Mouse (Mus musculus) midbrain, embryonic 15.5 days (tissue): Measurements from ENCODE around the gene Nsun2. TPM values are rescaled to one million over a fixed set of nuclear protein-coding genes. Genes with fewer than 3 reads are reported as not detected.
"Not testable (repeated sequence)": the region's sequence is repeated elsewhere in the genome, so short reads cannot be mapped to it uniquely, and the experiment has no call there.

Experiments used
- ATAC-seq: fragments of 200-750 bp; cut with Nextera tagmentation; replicated peaks from 2 replicates; pipeline ENCODE4 v1.8.0; 2017; ENCODE audit warnings: moderate TSS enrichment
- H3K27ac ChIP-seq: fragments of 300-500 bp; sonication (generic); 2 replicates; pipeline ENCODE4 v1.5.1; 2015; ENCODE audit warnings: mild to moderate bottlenecking, inconsistent platforms
- H3K27me3 ChIP-seq: fragments of 300-500 bp; sonication (generic); replicated peaks from 2 replicates; pipeline ENCODE4 v1.6.1; 2015; ENCODE audit warnings: inconsistent platforms
- H3K36me3 ChIP-seq: fragments of 300-500 bp; sonication (generic); replicated peaks from 2 replicates; pipeline ENCODE4 v1.6.1; 2015; ENCODE audit warnings: inconsistent platforms
- H3K4me1 ChIP-seq: fragments of 300-500 bp; sonication (generic); 2 replicates; pipeline ENCODE4 v1.6.1; 2015; ENCODE audit warnings: inconsistent platforms
- H3K4me2 ChIP-seq: fragments of 300-500 bp; sonication (generic); 2 replicates; pipeline ENCODE4 v1.6.1; 2015; ENCODE audit warnings: inconsistent platforms, mild to moderate bottlenecking, moderate library complexity
- H3K4me3 ChIP-seq: fragments of 300-500 bp; sonication (generic); 2 replicates; pipeline ENCODE4 v1.5.1; 2015; ENCODE audit warnings: mild to moderate bottlenecking, inconsistent platforms
- H3K9ac ChIP-seq: fragments of 300-500 bp; sonication (generic); 2 replicates; pipeline ENCODE4 v1.6.1; 2015; ENCODE audit warnings: mild to moderate bottlenecking, inconsistent platforms
- H3K9me3 ChIP-seq: fragments of 300-500 bp; sonication (generic); 2 replicates; pipeline ENCODE4 v1.6.1; 2016; ENCODE audit warnings: inconsistent platforms
- WGBS: fragments of 180-500 bp; shearing (Covaris S2); methylation state at CpG from one replicate; pipeline ENCODE4 v1.1.7; 2015; ENCODE audit warnings: mixed read lengths; 5-methylcytosine and 5-hydroxymethylcytosine counted together
- polyA plus RNA-seq: library from polyadenylated mRNA; unstranded; fragments of >200 nt; fragmentation: Nextera tagmentation; extraction: Ambion mirVana; gene quantifications from 2 replicates; pipeline ENCODE4 v1.2.1, GENCODE M21; 2015

The Nsun2 gene
- polyA plus RNA-seq, 1 experiment from 2014 or later: 72.0 TPM

DNA sequence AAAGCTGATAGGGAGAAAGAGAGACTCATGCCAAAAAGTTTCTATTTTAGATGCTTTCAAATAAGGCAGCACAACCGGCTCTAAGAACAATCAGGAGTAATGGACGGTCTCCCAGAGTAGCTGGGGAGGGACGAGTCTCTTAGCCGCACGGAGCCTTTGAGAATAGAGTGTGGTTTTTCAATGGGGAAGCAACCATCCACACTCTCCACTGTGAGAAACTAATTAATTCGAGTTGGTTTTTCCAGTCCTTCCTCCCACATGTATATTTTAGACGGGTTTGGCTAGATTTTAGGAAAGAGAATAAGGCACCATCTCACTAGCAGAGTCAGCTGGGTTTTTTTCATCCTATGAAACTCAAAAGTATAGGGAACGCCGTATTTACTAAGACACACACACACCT, 28.5 kb downstream of the Nsun2 start:
- no peak overlapping the region for H3K27ac ChIP-seq
- no peak for ATAC-seq
- no peaks in the 10 kb centered on the region for H3K36me3 ChIP-seq
- no peak overlapping the region for H3K4me2 ChIP-seq
- WGBS: 79% methylated on average over 9 of the region's 9 CpGs
- no peak overlapping the region for H3K4me3 ChIP-seq
- H3K9ac ChIP-seq: no peak overlapping the region
- no peaks in the 10 kb centered on the region for H3K9me3 ChIP-seq
- H3K27me3 ChIP-seq: no peaks in the 10 kb centered on the region
- peaks cover 10% of the 10 kb centered on the region for H3K4me1 ChIP-seq

DNA sequence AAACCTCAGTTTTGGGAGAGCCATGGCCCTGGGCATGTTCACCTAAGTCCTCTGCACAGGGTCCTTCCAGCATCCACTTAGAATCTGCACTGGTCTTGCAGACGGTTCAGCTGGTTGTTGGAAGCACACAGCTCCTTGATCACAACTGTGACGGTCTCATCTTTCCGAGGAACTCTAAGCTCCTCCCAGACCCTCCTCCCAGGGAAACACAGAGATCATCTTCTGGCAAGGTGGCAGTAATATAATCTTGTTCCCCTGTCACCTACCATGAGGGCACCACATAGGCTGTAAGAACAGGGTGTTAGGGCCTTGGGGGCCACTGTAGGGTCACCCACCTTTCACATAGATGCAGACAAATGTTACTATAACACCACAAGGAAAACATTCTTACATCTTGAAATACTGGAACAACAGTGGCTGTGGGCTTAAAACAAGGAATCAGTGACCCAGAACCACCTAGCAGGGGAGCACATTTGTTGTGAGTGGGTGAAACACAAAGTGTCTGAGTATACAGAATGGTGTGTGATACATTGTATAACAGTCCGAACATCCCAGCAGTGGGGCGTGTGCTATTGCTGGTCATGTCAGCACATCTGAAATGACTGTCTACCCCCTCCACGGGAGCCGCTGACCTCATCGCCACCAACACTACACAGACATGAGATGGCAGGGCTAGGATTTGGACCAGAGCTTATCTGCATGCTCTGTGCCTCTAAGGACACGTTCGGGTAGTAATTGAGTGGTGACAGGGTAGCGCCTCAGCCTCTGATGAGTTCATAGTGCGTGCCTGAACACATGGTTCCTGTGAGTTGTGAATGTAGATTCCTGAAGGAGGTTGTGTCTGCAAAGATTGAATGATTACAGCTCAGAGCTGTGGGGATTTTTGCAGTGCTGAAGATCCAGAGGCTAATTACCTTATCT, 29.4 kb downstream of the Nsun2 start:
- H3K4me1 ChIP-seq: peaks cover 10% of the 10 kb centered on the region
- no peak overlapping the region for H3K9ac ChIP-seq
- no peaks in the 10 kb centered on the region for H3K36me3 ChIP-seq
- 67% methylated on average over 12 of the region's 12 CpGs for WGBS
- no peak overlapping the region for H3K27ac ChIP-seq
- no peaks in the 10 kb centered on the region for H3K27me3 ChIP-seq
- H3K4me2 ChIP-seq: no peak overlapping the region
- ATAC-seq: no peak
- no peaks in the 10 kb centered on the region for H3K9me3 ChIP-seq
- H3K4me3 ChIP-seq: no peak overlapping the region

DNA sequence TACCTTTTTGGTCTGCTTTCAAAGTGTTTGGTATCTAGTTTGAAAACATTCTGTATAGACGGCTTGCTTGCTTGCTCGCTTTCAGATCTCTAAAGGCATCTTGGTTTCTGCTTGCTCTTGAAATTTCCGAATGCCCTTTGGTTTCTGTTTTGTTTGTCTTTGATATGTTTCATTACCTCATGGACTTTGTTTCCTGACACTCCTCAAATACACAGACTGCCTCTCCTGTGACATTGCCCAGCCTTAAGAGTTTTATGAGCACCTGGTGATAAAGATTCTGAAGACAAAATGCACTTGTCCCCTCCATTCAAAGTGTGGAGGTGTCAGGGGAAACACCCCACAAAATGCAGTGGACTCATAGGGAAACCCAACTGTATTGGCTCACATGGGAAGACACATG, 30.4 kb downstream of the Nsun2 start:
- Histone ChIP-seq H3K9ac (no peak overlapping the region), H3K9me3 (no peaks in the 10 kb centered on the region), H3K36me3 (no peaks in the 10 kb centered on the region), H3K27ac (no peak overlapping the region), H3K4me2 (no peak overlapping the region), H3K4me1 (peaks cover 10% of the 10 kb centered on the region), H3K27me3 (no peaks in the 10 kb centered on the region), H3K4me3 (no peak overlapping the region)
- ATAC-seq: no peak
- 83% methylated on average over 3 of the region's 3 CpGs for WGBS

DNA sequence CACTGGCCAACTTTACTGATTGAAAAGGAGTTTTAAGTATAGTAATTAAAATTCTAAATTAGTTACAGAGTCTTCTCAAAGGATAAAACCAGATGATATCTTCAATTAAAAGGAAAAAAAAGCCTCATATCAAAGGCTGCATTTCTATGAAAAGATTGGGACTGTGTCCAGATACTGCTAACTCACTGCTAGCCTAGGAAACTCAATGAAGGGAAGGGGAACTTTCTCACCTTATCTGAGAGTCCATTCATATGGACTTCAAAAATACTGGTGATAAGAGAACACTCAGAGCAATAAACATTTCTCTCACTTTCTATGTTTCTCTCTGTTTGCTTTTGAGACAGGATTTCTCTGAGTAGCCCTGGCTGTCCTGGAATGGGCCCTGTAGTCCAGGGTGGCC, 31.0 kb downstream of the Nsun2 start:
- H3K4me1 ChIP-seq: peaks cover 4% of the 10 kb centered on the region
- H3K27ac ChIP-seq: no peak overlapping the region
- H3K36me3 ChIP-seq: no peaks in the 10 kb centered on the region
- H3K4me3 ChIP-seq: no peak overlapping the region
- H3K4me2 ChIP-seq: no peak overlapping the region
- no peak for ATAC-seq
- H3K9me3 ChIP-seq: no peaks in the 10 kb centered on the region
- H3K27me3 ChIP-seq: no peaks in the 10 kb centered on the region
- H3K9ac ChIP-seq: no peak overlapping the region

DNA sequence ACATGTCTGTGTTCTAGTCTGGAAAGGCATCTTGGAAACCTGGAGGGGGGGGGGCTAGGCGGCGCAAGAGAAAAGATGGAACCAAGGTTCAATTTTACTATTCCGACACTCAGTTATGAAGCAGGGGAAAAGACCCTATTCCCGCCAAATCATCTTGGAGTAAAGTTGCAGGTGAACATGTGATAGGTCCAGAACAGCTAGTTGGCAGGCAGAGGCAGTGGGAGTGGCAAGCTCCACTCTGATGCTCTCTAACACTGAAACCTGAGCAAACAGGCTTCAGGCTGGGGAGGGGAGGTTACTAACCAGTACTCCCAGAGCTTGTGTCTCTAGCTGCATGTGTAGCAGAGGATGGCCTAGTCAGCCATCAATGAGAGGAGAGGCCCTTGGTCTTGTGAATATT, 31.9 kb downstream of the Nsun2 start:
- 85% methylated on average over 4 of the region's 4 CpGs for WGBS
- not testable (repeated sequence) for H3K9ac ChIP-seq, H3K4me3 ChIP-seq, ATAC-seq, H3K36me3 ChIP-seq, H3K9me3 ChIP-seq, H3K27me3 ChIP-seq, H3K27ac ChIP-seq, H3K4me2 ChIP-seq, H3K4me1 ChIP-seq

DNA sequence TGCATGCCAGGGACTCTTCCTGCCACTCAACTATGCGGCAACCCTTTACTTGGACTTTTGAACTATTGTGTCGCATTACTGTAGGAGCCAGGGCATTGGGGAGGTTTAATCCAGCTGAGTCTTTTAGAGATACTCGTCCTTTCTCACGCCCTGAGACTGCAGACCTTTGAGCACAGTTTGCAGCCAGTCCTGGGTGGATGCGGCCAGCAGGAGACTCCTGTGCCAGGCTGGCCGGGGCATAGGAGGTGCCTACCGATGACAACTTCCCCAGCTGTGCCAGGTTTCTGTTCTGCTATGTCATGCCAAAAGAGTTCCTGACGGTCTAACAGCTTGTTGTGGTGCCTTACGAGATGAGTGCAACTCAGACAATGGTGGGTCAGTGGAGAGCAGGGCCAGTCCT, 35.7 kb downstream of the Nsun2 start:
- H3K27me3 ChIP-seq: no peaks in the 10 kb centered on the region
- no peaks in the 10 kb centered on the region for H3K4me1 ChIP-seq
- H3K9ac ChIP-seq: no peak overlapping the region
- H3K27ac ChIP-seq: no peak overlapping the region
- no peak overlapping the region for H3K4me2 ChIP-seq
- H3K4me3 ChIP-seq: no peak overlapping the region
- WGBS: 86% methylated on average over 9 of the region's 9 CpGs
- H3K9me3 ChIP-seq: no peaks in the 10 kb centered on the region
- ATAC-seq: no peak
- H3K36me3 ChIP-seq: no peaks in the 10 kb centered on the region

DNA sequence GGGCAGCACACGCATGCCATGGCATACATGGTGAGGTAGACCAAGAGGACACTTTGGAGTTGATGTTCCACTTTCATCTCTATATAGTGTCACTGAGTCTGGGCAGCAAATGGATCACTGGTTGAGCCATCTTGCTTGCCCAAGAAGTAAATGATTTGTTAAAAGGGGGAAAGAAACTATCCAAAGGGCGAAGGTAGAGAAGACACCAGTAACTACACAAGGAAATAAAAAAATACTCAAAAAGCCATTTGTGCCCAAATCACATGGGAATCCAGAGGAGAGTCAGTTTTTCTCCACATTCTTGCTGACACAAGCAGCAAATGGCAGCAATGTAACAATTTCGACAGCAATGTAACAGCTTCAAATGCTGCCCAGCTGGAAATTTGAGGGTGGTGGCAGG, 39.0 kb downstream of the Nsun2 start:
- H3K4me2 ChIP-seq: no peak overlapping the region
- H3K27me3 ChIP-seq: no peaks in the 10 kb centered on the region
- H3K27ac ChIP-seq: no peak overlapping the region
- no peaks in the 10 kb centered on the region for H3K36me3 ChIP-seq
- no peaks in the 10 kb centered on the region for H3K9me3 ChIP-seq
- 96% methylated on average over 3 of the region's 3 CpGs for WGBS
- ATAC-seq: no peak
- H3K4me3 ChIP-seq: no peak overlapping the region
- no peaks in the 10 kb centered on the region for H3K4me1 ChIP-seq
- no peak overlapping the region for H3K9ac ChIP-seq

DNA sequence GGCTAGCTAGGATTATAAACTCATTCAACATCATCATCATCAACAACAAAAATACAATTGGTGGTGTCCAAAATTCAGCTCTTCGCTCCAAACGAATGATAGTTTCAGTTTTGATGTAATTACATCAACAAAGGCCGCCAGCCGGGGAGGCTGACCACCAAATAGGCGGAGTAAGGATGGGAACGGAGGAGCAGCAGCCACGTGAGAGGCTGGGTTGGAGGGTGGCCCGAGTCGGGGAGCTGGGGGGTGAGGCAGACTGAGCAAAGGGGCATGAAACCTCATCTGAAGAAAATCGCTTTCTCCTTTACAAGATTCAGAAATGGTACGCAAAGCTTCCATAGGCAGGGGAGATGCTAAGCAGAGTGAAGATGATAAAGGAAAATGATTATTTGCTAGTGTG, 43.1 kb downstream of the Nsun2 start:
- H3K36me3 ChIP-seq: no peaks in the 10 kb centered on the region
- H3K4me2 ChIP-seq: no peak overlapping the region
- WGBS: 70% methylated on average over 11 of the region's 11 CpGs
- no peak overlapping the region for H3K27ac ChIP-seq
- no peak overlapping the region for H3K4me3 ChIP-seq
- H3K27me3 ChIP-seq: no peaks in the 10 kb centered on the region
- H3K4me1 ChIP-seq: no peaks in the 10 kb centered on the region
- ATAC-seq: no peak
- no peaks in the 10 kb centered on the region for H3K9me3 ChIP-seq
- H3K9ac ChIP-seq: no peak overlapping the region

DNA sequence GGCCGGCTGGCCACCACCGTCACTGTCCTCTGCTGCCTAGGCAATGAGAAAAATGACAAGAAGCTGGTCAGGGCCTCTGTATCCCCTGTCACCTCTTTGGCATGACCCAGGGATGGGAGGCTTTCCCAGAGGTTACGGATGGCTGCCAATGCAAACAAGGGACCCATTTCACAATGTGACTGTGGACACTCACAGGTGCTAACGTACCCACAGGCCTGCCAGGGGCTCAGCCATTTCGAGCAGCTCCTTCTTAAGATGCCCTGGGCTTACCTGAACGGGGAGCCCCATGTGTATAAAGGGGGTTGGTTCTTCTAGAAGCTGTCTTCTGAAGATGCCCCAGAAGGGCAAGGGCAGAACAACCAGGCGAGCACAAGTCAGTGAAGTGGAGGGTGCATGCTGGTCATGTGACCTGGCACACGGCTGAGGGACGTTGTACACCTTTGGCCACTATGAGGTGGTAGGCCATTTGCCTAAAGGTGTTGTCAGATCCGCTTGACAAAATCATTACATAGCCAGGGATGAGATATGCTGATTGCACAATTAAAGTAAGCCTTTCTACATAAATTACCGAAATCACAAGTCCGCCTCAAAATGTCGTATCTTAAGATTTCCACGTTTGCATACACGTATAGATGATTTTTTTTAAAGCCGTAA, 43.8 kb downstream of the Nsun2 start:
- no peaks in the 10 kb centered on the region for H3K36me3 ChIP-seq
- H3K4me1 ChIP-seq: no peaks in the 10 kb centered on the region
- H3K27ac ChIP-seq: no peak overlapping the region
- H3K9me3 ChIP-seq: no peaks in the 10 kb centered on the region
- H3K4me2 ChIP-seq: no peak overlapping the region
- 94% methylated on average over 16 of the region's 16 CpGs for WGBS
- ATAC-seq: no peak
- no peak overlapping the region for H3K4me3 ChIP-seq
- no peak overlapping the region for H3K9ac ChIP-seq
- H3K27me3 ChIP-seq: no peaks in the 10 kb centered on the region

DNA sequence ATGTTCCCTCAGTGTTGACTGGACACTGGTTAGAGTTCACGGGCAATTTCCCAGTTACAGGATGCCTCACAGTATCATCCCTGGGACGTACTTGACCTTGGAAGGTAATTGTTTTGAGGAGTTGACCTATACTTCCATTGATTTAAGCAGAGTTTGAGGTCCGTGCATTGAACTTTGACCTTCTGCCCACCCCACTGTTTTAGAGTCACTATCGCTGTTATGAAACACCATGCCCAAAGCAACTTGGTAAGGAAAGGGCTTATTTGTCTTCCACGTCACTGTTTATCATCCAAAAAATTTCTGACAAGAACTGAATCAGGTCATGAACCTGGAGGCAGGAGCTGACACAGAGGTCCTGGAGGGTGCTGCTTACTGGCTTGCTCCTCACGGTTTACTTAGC, 48.9 kb downstream of the Nsun2 start:
- WGBS: 91% methylated on average over 6 of the region's 6 CpGs
- H3K9ac ChIP-seq: no peak overlapping the region
- no peaks in the 10 kb centered on the region for H3K27me3 ChIP-seq
- H3K4me1 ChIP-seq: no peaks in the 10 kb centered on the region
- H3K4me3 ChIP-seq: no peak overlapping the region
- ATAC-seq: no peak
- no peak overlapping the region for H3K27ac ChIP-seq
- H3K36me3 ChIP-seq: no peaks in the 10 kb centered on the region
- no peak overlapping the region for H3K4me2 ChIP-seq
- H3K9me3 ChIP-seq: no peaks in the 10 kb centered on the region

DNA sequence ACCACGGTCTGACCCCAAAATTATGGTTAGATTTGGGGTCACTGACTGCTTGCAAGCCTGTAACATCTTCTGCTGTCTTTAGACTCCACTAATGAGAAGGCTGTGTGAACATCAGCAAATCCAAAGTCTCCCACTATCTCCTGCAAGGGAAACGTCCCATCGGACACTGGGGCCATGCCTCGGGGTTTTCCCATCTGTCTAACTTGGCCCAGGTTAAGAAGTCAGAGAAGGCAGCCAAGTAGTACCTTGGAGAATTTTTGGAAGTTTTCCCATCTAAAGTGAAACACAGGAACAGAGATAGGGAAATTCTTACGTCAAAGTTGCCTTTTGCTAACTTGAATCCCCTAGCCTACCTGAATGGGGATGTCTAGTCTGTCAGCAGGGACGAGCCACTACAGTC, 50.0 kb downstream of the Nsun2 start:
- H3K4me1 ChIP-seq: no peaks in the 10 kb centered on the region
- H3K9me3 ChIP-seq: no peaks in the 10 kb centered on the region
- H3K4me3 ChIP-seq: no peak overlapping the region
- no peak overlapping the region for H3K27ac ChIP-seq
- no peak overlapping the region for H3K4me2 ChIP-seq
- no peak overlapping the region for H3K9ac ChIP-seq
- no peak for ATAC-seq
- H3K27me3 ChIP-seq: no peaks in the 10 kb centered on the region
- H3K36me3 ChIP-seq: no peaks in the 10 kb centered on the region
- 94% methylated on average over 6 of the region's 6 CpGs for WGBS

DNA sequence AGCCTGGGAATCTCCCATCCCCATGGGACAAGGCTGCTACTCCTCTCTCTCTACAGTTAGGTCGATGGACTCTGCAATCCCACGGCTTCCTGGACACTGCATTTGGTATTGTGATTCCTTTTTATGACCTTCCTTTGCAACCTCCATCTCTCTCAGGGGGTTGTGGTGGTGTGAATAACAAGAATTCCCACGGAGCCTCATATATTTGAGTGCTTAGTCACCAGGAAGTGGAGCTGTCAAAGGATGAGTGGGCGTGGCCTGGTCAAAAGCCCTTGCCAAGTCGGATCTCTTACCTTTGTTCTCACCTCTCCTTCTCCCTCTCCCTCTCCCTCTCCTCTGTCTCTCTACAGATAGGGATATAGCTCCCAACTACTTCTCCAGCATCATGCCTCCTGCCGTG, 52.3 kb downstream of the Nsun2 start:
- no peak overlapping the region for H3K4me3 ChIP-seq
- no peaks in the 10 kb centered on the region for H3K36me3 ChIP-seq
- no peak for ATAC-seq
- H3K9me3 ChIP-seq: no peaks in the 10 kb centered on the region
- WGBS: 68% methylated on average over 6 of the region's 6 CpGs
- no peak overlapping the region for H3K27ac ChIP-seq
- H3K27me3 ChIP-seq: no peaks in the 10 kb centered on the region
- no peak overlapping the region for H3K9ac ChIP-seq
- no peak overlapping the region for H3K4me2 ChIP-seq
- no peaks in the 10 kb centered on the region for H3K4me1 ChIP-seq

DNA sequence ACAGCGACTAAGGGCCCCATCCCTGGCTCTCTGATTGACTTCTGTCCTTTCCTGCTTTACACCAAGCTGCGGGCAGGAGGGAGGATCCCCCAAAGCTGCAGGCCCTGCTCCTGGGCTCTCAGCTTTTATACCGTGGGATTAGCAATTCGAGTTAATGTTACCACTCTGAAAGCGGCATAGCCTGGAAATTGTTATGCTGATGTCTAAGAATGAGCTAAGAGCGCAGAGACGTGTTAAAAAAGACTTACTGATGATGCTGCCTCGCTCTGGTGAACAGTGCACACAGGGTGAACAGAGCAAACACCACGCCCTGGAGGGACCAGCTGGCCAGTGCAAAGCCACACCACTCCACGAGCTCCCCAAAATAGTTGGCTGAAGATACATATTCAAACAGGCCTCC, 52.8 kb downstream of the Nsun2 start:
- no peaks in the 10 kb centered on the region for H3K4me1 ChIP-seq
- H3K27ac ChIP-seq: no peak overlapping the region
- no peak for ATAC-seq
- no peak overlapping the region for H3K4me2 ChIP-seq
- no peak overlapping the region for H3K4me3 ChIP-seq
- no peaks in the 10 kb centered on the region for H3K27me3 ChIP-seq
- no peak overlapping the region for H3K9ac ChIP-seq
- H3K36me3 ChIP-seq: no peaks in the 10 kb centered on the region
- no peaks in the 10 kb centered on the region for H3K9me3 ChIP-seq
- 49% methylated on average over 10 of the region's 10 CpGs for WGBS
